Mouse (Mus musculus) bone marrow, adult 2 months (tissue): ENCODE data around the gene Lpgat1.

Experiments
- CTCF ChIP-seq: fragments of 200-500 bp; IDR thresholded peaks from 2 replicates; pipeline ENCODE4 v1.5.1; 2011; ENCODE audit warnings: low read length, control low read depth; ENCODE audit not compliant: control insufficient read depth, insufficient read depth
- POLR2A ChIP-seq: fragments of 200-500 bp; IDR thresholded peaks from 2 replicates; pipeline ENCODE4 v1.6.1; 2011; ENCODE audit warnings: low read depth, mild to moderate bottlenecking, control low read depth, low read length, borderline replicate concordance; ENCODE audit not compliant: control insufficient read depth

- TF ChIP-seq POLR2A (no peak), CTCF (peak; percentile 37; the same call in 1 of the 2 replicates)
Observed at GRCm38 (mm10) chr1:191814240-191814639, 96.6 kb downstream of the Lpgat1 start.
